Mouse (Mus musculus): ENCODE measurements around the gene Sdr39u1. TPM values are rescaled to one million over a fixed set of nuclear protein-coding genes. Genes with fewer than 3 reads are reported as not detected.

Sdr39u1 gene
- total and polyA plus RNA-seq, 2 experiments from 2014 or later = 131 to 146 TPM

- DNase-seq (ENCODE audit: low spot score) = no peak
- no peak overlapping the region for H3K4me3 ChIP-seq (ENCODE audit: low read depth, low read length)
- no peaks in the 10 kb centered on the region for H3K9me3 ChIP-seq (ENCODE audit: low read length)
- ATAC-seq (ENCODE audit: low FRiP score) = no peak
- TF ChIP-seq CTCF (IDR thresholded peaks at IDR 0.05) = no peak
- H3K27me3 ChIP-seq (ENCODE audit: insufficient read depth, low read length) = no peaks in the 10 kb centered on the region
- 91% methylated on average over 14 of the region's 14 CpGs for WGBS
- peaks cover 78% of the 10 kb centered on the region for H3K36me3 ChIP-seq (ENCODE audit: insufficient read depth, low read length)
- no peak overlapping the region for H3K4me2 ChIP-seq (ENCODE audit: low read depth, low read length, poor library complexity, severe bottlenecking)
- H3K9ac ChIP-seq (replicated peaks; ENCODE audit: low read length, poor library complexity, severe bottlenecking) = no peak overlapping the region
- H3K27ac ChIP-seq (ENCODE audit: low read depth, low read length) = no peak overlapping the region
- H3K4me1 ChIP-seq (ENCODE audit: insufficient read depth, low read length) = no peaks in the 10 kb centered on the region
Measured at GRCm38 (mm10) chr14:55868230-55869026, 31.7 kb downstream of the Sdr39u1 start.

DNA sequence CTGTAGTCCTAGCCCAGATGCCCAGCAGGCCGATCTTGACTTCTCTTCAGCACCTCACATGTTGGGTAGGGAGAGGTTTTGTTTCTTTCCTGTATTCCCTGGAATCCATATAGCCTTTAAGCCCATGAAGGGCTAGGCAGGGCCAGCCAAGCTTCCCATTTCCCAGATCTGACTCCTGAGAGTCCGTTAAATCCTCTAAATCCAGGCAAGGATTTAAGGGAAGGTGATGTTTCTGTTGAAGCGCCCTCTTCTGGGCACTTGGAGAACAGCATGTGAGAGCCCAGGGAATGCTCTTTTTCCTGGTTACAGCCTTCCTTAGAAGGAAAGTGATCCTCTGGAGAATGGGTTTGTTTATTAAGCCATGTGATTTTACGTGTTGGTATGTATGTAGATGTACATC is 33.1 kb downstream of the Sdr39u1 start:
- TF ChIP-seq CTCF (IDR thresholded peaks at IDR 0.05) = peak; percentile 88
- 41% methylated on average over 4 of the region's 4 CpGs for WGBS
- no peaks in the 10 kb centered on the region for H3K9me3 ChIP-seq (ENCODE audit: low read length)
- no peak overlapping the region for H3K27ac ChIP-seq (ENCODE audit: low read depth, low read length)
- no peak overlapping the region for H3K9ac ChIP-seq (replicated peaks; ENCODE audit: low read length, poor library complexity, severe bottlenecking)
- peaks cover 3% of the 10 kb centered on the region; the same call in 1 of the 2 replicates for H3K4me1 ChIP-seq (ENCODE audit: insufficient read depth, low read length)
- H3K27me3 ChIP-seq (ENCODE audit: insufficient read depth, low read length) = no peaks in the 10 kb centered on the region
- H3K36me3 ChIP-seq (ENCODE audit: insufficient read depth, low read length) = peaks cover 67% of the 10 kb centered on the region
- no peak overlapping the region for H3K4me2 ChIP-seq (ENCODE audit: low read depth, low read length, poor library complexity, severe bottlenecking)
- no peak overlapping the region for H3K4me3 ChIP-seq (ENCODE audit: low read depth, low read length)
- ATAC-seq (ENCODE audit: low FRiP score) (no peak), DNase-seq (ENCODE audit: low spot score) (peak; percentile 62)

GRCm38 (mm10) chr14:55863773-55864172 is 36.3 kb downstream of the Sdr39u1 start:
- 25% methylated on average over 7 of the region's 7 CpGs for WGBS
- Histone ChIP-seq H3K4me2 (ENCODE audit: low read depth, low read length, poor library complexity, severe bottlenecking) (no peak overlapping the region), H3K9me3 (ENCODE audit: low read length) (no peaks in the 10 kb centered on the region), H3K27ac (ENCODE audit: low read depth, low read length) (no peak overlapping the region), H3K4me3 (ENCODE audit: low read depth, low read length) (no peak overlapping the region), H3K4me1 (ENCODE audit: insufficient read depth, low read length) (peaks cover 3% of the 10 kb centered on the region; the same call in 1 of the 2 replicates), H3K27me3 (ENCODE audit: insufficient read depth, low read length) (no peaks in the 10 kb centered on the region), H3K9ac (replicated peaks; ENCODE audit: low read length, poor library complexity, severe bottlenecking) (no peak overlapping the region), H3K36me3 (ENCODE audit: insufficient read depth, low read length) (peaks cover 44% of the 10 kb centered on the region)
- peak; percentile 70 for DNase-seq (ENCODE audit: low spot score)
- ATAC-seq (ENCODE audit: low FRiP score) = no peak
- peak; percentile 87 for TF ChIP-seq CTCF (IDR thresholded peaks at IDR 0.05)

DNA sequence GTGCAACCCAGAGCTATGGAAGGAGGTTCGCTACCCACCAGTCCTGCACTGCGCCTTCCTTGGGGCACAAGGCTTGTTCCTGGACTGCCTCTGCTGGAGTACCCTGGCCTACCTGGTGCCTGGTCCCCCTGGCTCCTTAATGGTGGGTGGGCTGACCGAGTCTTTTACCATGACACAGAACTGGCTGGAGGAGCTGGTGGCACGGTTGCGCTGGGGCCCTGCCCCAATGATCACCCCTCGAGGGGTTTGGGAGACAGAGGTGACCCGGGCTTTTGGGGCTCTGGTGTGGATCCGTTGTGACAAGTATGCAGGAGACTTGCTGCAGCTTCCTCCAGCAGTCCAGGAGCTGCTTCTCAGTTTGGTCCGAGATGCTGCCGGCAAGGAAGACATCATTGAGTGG is 37.1 kb downstream of the Sdr39u1 start:
- Histone ChIP-seq H3K36me3 (ENCODE audit: insufficient read depth, low read length) (peaks cover 36% of the 10 kb centered on the region), H3K4me3 (ENCODE audit: low read depth, low read length) (no peak overlapping the region), H3K9ac (replicated peaks; ENCODE audit: low read length, poor library complexity, severe bottlenecking) (no peak overlapping the region), H3K4me2 (ENCODE audit: low read depth, low read length, poor library complexity, severe bottlenecking) (no peak overlapping the region), H3K9me3 (ENCODE audit: low read length) (no peaks in the 10 kb centered on the region), H3K4me1 (ENCODE audit: insufficient read depth, low read length) (peaks cover 5% of the 10 kb centered on the region; the same call in 1 of the 2 replicates), H3K27me3 (ENCODE audit: insufficient read depth, low read length) (no peaks in the 10 kb centered on the region), H3K27ac (ENCODE audit: low read depth, low read length) (no peak overlapping the region)
- DNase-seq (ENCODE audit: low spot score) (no peak), ATAC-seq (ENCODE audit: low FRiP score) (no peak)
- 95% methylated on average over 10 of the region's 10 CpGs for whole genome bisulfite sequencing
- no peak for TF ChIP-seq CTCF (IDR thresholded peaks at IDR 0.05)

- Histone ChIP-seq H3K27me3 (ENCODE audit: insufficient read depth, low read length) (no peaks in the 10 kb centered on the region), H3K9ac (replicated peaks; ENCODE audit: low read length, poor library complexity, severe bottlenecking) (no peak overlapping the region), H3K4me3 (ENCODE audit: low read depth, low read length) (no peak overlapping the region), H3K4me2 (ENCODE audit: low read depth, low read length, poor library complexity, severe bottlenecking) (no peak overlapping the region), H3K9me3 (ENCODE audit: low read length) (no peaks in the 10 kb centered on the region), H3K36me3 (ENCODE audit: insufficient read depth, low read length) (peaks cover 32% of the 10 kb centered on the region), H3K27ac (ENCODE audit: low read depth, low read length) (no peak overlapping the region), H3K4me1 (ENCODE audit: insufficient read depth, low read length) (peaks cover 13% of the 10 kb centered on the region)
- ATAC-seq (ENCODE audit: low FRiP score) = no peak
- no peak for DNase-seq (ENCODE audit: low spot score)
- 67% methylated on average over 6 of the region's 6 CpGs for WGBS
- no peak for TF ChIP-seq CTCF (IDR thresholded peaks at IDR 0.05)
Measured at GRCm38 (mm10) chr14:55862186-55862585, 37.9 kb downstream of the Sdr39u1 start.

DNA sequence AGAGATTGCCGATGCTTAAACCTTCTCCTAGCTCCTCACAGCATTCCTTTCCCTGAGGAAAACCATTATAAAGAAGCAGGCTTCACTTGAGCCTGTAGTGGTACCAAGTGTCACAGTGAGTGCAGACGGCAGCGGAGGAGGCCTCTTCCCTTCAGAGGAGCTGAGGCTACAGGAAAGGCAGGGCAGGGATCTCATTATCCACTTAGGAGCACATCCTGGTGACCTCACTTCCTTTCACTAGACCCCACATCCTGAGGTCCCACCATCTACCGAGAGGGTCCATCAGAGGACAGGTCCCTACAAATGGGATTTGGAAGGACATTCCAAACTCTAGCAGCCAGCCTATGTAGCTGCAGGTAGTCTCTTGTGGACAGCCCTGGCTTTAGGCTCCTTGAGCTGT is 42.5 kb downstream of the Sdr39u1 start:
- no peak overlapping the region; the same call in 1 of the 2 replicates for H3K9ac ChIP-seq (replicated peaks; ENCODE audit: low read length, poor library complexity, severe bottlenecking)
- no peak overlapping the region for H3K27ac ChIP-seq (ENCODE audit: low read depth, low read length)
- H3K4me3 ChIP-seq (ENCODE audit: low read depth, low read length) = no peak overlapping the region
- H3K27me3 ChIP-seq (ENCODE audit: insufficient read depth, low read length) = no peaks in the 10 kb centered on the region
- no peak for DNase-seq (ENCODE audit: low spot score)
- ATAC-seq (ENCODE audit: low FRiP score) = no peak
- TF ChIP-seq CTCF (IDR thresholded peaks at IDR 0.05) = no peak
- H3K4me1 ChIP-seq (ENCODE audit: insufficient read depth, low read length) = peaks cover 31% of the 10 kb centered on the region
- H3K9me3 ChIP-seq (ENCODE audit: low read length) = no peaks in the 10 kb centered on the region
- no peaks in the 10 kb centered on the region for H3K36me3 ChIP-seq (ENCODE audit: insufficient read depth, low read length)
- H3K4me2 ChIP-seq (ENCODE audit: low read depth, low read length, poor library complexity, severe bottlenecking) = peak overlapping the region; percentile 28; the same call in 1 of the 2 replicates
- WGBS = 71% methylated on average over 4 of the region's 4 CpGs
